Mouse (Mus musculus): Measurements from ENCODE around the gene Pnma1.

Gene Pnma1

DNA sequence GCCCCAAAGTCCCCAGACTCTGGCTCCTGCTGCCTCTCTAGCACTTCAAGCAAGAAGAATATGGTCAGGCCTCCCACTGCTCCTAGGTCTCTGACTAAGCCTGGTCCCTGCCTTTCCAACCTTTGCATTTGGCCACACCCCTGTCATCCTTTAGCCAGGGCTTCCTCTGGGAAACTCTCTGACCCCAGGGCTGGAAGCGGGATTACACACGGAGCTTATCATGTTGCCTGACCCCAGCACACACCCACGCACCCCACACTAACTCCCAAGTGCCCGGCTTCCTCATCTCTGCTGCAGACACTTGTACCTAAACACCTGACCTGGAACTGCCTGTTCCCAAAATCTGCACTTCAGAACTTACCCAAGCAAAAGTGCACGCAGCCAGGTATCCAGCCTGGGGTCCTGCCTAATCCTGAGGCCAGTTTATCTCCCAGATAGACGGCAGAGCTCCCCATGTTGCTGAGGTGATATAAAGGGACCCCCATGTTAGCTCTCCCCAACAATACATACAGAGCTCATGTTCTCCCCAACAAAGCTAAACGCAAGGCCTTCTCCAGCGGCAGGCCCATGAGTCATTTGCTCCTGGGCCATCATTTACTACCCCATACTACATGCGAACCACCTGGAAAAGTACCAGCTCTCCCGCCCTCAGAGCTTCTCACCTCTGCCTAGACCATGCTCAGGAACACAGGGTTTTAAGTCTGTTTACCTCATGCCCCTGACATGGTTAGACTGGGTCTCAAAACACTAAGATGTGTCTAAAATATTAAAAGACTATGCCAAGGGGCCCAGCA is 30.6 kb upstream of the Pnma1 start:
- DNase-seq (ENCODE audit: low read depth, low spot score) = no peak

DNA sequence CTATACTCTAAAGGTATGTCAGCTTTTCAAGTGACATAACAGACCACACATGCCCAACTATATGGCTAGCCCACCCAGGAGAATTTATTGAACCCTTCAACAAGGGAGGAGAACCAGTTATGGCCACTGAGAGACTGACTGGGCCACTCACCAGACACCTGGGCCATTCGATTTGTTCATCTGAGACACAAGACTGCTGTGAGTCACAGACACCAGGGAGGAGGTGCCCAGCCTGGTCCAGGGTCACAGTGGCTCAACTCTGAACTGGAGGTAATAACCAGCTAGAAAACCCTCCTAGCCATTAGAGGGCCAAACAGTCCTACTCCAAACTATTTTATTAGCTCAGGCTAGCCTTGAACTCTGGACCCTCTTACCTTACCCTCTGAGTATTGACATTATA is 29.8 kb upstream of the Pnma1 start:
- no peak for DNase-seq (ENCODE audit: low read depth, low spot score)

DNA sequence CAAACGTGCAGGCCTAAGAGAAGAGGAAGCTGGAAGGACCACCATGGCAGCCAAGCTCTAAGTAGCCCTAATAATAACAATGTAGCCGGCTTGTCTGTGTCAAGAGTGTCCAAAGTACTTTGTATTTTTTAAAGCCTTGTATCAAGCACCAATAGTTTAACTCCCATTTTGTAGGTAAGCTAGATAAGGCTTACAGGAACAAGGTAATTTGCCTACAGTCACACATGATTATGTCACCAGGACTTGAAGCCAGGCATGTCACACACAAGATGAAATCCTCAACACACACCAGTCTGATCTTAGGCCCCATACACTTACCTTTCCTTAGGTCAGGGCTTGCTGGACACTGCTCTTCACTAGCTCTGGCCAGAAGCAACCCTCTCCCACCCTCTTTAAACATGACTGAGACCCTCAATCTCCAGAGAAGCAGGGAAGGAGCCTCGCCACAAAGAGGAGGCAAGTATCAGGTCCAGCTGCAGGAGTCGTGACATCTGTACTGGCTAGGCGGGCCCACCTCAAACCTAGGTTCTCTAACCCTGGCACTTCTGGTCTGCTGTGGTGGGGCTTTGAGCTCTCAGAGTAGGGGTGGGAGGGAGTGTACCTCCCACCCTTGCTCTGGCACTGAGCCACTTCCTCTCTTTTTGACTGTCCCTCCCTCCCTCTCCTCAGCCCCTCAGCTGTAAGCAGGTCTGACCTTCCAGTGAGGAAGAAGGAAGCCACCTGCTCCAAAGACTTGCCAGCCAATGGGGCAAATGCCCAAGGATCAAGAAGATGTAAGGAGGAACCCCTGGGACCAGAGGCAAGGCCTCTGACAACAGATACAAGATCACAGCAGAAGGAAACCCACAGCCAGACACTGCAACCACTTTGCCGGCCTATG is 28.8 kb upstream of the Pnma1 start:
- peak; percentile 63 for DNase-seq (ENCODE audit: low read depth, low spot score)

DNA sequence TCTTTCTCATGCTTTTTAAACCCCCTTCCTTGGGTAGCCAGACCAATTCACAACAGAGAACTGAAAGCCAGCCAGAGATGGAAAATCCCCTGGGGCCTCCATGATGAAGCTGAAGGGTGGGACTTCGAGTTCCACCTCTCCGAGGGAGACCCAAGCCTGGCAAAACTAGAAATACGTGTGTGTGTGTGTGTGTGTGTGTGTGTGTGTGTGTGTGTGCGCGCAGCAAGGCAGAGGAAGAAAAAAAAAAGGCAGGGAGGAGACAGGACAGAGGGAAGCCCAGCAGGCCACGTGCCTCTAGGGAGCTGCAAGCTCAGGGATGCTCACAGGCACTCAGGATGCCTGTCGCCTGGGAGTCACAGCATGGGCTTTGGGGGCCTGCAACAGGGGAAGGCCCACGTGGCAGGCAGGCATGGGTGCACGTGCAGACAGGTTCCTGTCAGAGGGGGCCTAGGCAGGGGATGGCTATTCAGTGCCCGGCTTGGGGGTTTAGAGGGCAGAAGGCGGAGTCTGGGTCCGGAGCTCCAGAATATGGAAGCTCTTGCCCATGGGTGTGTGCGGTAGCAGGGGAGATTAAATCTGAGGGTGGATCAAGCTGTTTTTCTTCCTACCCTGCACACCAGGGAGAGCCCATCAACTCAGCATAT is 28.0 kb upstream of the Pnma1 start:
- peak; percentile 75 for DNase-seq (ENCODE audit: low read depth, low spot score)

DNA sequence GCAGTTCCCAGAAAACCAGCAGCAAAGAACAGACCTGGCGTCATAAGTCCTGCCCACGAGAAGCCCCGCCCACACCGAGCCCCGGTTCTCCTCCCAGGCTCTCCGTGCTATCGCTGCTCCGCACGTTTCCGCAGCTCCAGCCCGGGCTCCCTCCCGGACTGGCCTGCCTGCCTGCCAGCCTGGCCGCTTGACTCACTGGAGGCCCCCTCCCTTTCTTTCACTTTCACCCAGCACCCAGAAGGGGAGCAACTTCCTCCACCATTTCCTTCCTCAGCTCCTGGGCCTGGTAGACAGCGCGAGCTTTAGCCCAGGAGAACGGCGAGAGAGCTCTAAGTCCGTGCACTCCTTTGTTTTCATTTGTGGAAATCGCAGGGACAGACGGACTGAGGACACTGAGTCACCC is 27.4 kb upstream of the Pnma1 start:
- DNase-seq (ENCODE audit: low read depth, low spot score) = peak; percentile 91

DNA sequence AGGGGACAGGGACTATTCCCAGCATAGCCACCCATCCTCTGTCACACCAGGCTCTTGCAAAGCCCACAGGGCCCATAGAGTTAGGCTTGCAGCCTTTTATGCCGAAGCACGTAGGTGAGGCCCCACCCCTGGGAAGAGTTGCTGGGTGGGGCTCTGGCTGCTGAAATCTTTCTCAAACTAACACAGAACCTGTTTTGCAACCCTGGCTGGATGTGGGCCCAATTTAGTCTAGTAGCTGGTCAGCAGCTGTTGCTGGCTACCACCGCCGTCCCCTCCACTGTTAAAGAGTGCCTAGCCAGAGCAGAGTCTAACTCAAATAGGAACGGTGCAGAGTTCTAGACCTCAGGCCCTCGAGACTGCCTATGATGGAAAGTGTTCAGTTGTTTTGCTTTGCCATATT is 26.6 kb upstream of the Pnma1 start:
- no peak for DNase-seq (ENCODE audit: low read depth, low spot score)

DNA sequence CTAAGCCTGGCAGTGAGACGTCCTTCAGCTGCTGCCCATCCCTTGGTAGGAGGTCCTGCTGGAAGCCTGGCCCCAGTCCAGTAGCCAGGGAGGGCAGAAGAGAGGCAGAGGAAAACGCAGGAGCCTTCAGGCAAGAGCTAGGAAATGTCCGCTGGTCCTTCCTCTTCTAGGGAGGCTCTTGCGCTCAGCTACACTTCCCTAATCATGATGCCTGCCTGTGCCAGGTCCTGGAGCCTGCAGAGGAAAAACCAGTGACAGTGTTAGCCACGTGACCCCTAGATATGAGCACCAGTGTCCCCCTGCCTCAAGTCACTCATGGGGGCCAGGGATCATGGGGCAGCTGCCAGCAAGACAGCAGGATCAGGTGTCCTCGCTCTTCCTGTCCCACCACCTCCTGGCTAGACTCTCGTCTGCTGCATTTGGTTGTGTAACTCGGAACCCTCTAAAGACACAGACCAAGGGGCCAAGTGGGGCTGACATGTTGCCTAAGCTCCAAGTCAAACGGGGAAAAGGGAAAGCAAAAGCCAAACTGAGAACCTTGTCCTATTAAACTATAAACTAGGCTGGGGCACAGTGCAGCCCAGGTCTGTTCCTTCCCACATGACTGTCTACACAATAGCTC is 26.0 kb upstream of the Pnma1 start:
- DNase-seq (ENCODE audit: low read depth, low spot score) = no peak

DNA sequence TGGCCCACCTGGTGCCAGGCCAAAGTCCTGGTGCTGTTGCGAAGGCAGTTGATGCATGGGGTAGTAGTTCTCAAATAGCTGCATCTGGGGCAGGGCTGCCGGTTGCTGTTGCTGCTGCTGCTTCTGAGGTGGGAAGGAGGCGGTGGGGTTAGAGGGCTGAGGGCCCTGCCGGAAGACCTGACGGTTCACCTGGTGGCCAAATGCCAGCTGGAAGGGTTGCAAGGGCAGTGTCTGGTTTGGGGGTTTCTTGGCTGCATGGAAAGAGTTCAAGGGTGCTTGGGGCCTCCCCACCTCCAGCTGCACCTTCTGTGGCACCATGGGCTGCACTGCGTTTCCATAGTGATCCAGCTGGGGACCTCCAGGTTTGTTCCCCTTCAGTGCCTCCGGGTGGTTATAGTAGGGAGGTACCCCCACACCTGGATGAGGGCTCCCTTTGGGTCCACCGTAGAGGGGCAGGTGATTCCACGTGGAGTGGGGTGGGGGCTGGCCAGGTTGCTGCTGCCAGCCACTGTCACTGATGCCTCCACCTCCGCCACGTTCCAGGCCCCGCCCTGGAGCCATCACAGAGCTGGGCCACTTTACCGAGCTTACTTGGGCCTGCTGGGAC is 25.1 kb upstream of the Pnma1 start:
- DNase-seq (ENCODE audit: low read depth, low spot score) = no peak

DNA sequence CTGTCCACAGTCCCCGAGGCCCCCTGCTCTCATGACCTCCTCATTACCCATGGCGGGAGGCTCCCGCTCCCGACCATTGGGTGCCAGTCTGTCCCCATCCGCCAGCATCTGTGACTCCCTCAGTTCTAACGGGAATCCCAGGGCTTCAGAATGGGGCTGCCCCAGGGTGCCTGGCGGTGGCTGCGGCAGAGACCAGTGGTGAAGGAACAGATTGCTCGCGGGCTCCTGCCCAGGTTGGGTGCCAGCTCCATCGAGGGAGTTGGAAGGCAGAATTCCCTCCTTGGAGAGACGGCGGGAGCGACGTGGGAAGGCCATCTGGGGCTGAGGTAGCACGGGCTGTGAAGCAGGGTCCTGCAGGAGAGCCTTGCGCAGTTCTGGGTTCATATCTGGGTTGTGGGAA is 24.6 kb upstream of the Pnma1 start:
- no peak for DNase-seq (ENCODE audit: low read depth, low spot score)

DNA sequence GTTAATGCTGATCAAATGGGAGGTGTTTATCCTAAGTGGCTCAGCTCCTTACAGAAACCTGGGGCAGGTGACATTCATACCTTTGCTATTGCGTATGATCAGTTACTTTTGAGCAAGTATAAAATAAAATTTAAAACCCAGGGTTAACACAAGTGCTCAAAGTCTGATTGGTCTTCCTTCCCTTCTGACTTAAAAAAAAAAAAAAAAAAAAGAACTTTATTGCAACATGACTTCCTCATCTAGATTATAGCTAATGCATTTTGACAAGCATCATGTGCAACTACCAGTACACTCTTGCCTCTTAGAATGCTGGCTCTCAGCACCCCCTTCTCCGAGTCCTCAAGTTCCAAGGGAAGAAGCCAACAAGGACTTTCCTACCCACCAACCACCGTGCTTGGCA is 23.9 kb upstream of the Pnma1 start:
- no peak for DNase-seq (ENCODE audit: low read depth, low spot score)

DNA sequence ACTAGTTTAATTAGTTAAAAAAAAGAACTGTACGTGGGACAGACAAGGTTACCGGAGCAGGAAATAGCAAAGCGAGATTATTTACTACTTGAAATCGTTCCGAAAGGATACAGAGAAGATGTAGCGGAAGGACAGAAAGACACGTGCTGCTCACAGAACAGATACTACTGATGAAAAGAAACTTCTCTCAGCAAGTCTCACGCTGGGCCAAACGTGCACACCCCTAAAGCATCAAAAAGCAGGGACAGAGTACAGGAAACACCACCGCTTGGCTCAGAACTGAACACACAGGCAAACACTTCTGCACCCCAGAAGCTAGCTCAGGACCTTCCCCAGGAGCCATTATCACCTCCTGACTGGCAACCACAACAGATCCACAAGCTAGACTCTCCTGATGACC is 22.3 kb upstream of the Pnma1 start:
- DNase-seq (ENCODE audit: low read depth, low spot score) = peak; percentile 67

DNA sequence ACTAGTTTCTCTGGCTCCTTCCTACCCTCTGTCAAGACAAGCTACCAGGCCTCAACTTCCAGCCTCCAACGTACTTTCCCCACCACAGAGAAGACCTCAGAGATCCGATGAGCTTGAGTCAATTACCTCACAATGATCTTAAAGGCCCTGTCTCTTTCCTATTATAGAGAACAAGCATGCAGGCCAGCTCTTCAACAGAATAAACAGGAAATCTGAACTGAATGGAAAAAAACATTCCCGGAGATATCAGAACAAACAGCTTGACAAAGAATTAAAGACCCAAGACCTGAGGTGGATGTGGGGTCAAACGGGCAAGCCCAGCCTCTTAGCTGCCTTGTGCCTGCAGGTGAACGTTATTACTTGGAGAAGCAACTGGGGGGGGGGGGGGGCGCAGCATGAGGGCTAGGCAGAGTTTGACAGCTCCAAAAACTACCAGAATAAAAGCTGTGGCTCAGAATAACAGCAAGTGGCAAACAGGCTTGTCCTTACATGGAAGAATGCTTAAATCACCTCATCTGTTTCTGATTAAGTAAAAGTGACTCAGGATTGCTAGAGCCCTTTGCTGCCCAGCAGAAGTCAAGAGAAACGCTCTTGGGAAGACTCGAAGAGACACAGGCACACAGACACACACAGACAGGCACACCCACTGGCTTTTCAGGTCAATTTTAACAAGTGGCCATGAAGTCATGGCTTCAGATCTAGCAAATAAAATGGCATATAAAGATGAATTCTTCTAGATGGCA is 17.5 kb upstream of the Pnma1 start:
- no peak for DNase-seq (ENCODE audit: low read depth, low spot score)

DNA sequence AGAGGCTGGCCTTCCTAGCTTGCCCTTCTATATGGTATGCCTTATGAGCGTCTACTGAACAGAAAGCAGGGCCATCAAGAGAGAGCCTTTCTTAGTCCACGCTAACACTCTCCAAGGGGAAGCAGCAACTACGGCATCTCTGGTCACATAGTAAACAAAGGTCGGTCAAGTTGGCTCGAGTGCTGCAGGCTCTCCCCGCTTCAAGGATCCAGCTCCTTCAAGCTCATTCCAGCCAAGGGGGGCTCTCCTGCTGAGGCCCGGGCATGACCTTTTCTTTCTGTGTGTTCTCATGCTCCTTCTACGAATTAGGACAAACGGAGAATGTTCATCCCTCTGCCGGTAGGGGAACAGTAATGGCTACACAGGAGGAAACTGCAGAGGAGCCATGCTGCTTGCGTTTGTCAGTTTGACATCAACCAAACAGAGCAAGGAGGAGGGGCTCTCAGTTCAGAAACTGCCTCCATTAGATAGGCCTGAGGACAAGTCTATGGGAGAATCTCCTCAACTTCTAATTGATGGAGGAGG is 15.4 kb upstream of the Pnma1 start:
- no peak for DNase-seq (ENCODE audit: low read depth, low spot score)

DNA sequence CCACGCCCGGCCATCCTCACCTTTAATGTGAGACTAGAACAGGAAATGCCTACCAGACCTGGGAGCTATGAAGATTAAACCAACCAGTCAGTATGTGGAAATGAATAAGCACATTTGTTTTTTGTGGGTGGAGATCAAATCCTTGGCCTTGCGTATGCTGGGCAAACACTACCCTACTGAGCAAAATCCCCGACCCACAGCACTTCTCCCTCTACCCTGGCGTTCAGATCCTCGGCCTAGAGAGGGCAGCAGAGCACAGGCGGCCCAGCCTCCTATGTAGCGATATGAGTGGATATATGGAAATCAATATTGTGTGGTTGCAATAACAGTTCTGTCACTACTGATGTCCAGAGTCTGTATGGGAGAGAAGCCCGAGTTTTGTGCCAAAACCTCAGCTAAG is 14.8 kb upstream of the Pnma1 start:
- DNase-seq (ENCODE audit: low read depth, low spot score) = peak; percentile 73

DNA sequence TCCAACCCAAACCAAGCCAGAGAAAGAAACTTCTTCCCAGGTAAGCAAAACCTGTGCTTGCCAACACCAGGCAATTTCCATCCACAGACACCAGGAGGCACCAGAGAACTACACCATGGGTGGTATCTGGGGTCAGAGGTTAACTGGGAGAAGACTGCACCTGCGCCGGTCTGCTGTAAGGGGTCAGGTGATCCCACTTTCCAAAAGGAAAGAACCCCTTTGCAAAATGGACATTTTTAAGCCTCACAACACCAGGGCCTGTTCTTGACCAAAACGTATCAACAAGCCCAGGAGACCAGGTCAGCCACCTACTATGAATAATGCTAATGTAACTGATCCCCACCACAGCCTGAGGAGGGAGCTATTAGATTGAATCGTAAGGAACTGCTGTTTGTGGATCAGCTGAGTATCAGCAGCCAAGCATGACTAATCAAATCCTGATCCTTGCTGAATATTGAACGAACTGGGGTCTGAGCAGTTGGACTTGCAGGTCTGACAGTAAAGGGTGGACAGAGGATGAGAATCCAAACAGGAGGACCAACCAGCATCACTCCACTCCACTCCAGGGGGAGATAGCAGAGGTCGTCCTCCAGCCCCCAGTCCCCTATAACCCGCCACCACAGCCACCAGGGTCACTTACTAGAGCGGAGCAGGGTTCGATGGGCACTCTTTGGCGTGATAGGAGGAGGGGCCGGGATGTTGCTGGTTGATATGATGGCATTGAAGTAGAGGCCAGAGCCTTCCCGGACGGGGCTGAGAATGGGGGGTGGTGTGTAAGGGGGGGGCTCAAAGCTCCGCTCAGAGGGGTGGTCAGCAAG is 13.5 kb upstream of the Pnma1 start:
- DNase-seq (ENCODE audit: low read depth, low spot score) = peak; percentile 55

DNA sequence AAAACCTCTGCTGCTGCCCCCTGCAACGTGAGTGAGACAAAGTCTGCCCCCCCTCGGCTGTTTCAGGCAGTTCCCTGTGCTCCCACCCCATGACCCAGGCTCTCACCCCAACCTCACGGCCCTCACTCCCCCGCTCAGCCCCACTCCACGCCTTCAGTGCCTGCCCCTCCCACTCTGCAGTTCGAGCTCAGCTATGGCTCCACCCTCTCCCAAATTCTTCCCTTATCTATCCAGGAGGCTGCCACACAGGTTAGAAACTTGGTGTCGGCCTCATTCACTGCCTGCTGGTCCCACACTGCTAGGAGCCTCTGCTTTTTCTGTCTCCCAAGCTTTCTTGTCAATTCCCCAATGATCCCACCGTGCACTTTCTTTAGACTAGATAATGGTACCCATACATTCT is 12.8 kb upstream of the Pnma1 start:
- DNase-seq (ENCODE audit: low read depth, low spot score) = no peak

DNA sequence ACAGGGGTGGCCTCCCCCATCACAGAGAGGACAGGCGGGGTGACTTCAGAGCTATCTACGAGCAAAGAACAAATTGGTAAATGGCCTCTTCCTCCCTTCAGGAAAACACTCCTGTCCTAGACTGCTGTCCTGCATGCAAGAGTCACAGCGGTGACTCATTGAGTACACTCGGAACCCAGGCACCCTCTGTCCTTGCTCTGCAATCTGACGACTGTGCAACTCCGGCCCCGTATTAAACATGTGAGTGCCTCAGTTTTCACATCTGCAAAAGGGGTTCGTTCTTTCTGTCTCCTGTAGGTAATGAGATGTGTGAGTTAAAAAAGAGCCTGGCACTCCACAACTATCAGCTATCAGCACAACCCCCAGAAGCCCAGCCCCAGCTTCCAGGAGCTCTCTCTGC is 12.2 kb upstream of the Pnma1 start:
- DNase-seq (ENCODE audit: low read depth, low spot score) = no peak

DNA sequence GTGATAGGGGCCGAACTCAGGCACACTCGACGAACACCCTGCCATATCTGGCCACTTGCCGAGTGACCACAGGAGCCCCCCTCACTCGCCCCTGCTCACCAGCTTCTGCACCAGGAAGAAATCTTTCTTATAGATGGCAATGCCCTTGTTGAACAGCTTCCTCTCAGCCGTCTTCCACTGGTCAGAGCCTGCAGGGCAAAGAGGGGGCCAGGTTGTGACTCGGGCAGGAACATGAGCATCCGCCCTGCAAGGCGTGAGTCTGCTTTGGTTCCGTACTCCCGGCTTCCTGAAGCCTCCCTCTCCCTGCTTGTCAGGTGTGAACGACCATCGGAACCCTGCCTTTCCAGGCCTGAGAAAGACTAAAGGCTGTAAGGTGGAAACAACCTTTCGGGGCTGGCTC is 9.9 kb upstream of the Pnma1 start:
- no peak for DNase-seq (ENCODE audit: low read depth, low spot score)

DNA sequence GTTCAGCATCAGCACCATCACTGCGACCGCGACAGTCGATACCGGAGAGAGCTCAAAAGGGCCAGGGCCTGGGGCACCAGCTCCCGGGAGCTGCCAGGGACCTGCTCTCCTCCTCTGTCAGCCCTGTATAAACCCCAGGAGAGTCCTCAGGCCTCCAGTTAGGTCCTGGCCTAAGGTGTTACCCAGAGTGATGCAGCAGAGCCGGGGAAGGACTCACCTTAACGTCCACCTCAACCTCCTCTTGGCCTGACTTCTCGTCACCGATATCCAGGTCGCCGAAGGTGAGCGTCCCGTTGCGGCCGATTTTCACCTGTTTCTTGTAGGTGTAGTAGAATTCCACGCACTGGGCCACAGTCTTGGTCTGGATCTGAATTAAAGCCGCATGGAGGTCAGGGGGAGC is 7.9 kb upstream of the Pnma1 start:
- DNase-seq (ENCODE audit: low read depth, low spot score) = no peak

DNA sequence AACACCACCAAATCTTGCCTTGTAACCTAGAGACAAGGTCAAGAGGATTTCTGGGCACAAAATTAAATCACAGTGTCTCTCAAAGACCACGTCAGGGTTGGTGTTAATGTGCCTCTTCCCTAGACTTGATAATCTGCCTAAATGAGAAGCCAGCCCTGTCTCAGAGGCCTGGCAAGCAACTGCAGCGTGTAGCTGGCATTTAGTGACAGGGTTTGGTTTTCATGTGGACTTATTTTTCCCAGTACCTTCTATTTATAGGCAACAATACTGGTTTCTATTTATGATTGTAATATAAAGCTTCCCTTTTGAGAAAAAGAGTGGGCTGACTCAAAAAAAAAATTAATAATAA is 7.2 kb upstream of the Pnma1 start:
- no peak for DNase-seq (ENCODE audit: low read depth, low spot score)
